Mouse (Mus musculus) left cerebral cortex, adult 2 months (tissue): ENCODE measurements around the gene Ndufc1. TPM values are rescaled to one million over a fixed set of nuclear protein-coding genes. Genes with fewer than 3 reads are reported as not detected.

Experiments used
- DNase-seq, 2 experiments: peaks; one replicate each; pipeline ENCODE4 v3.0.0; 2021 to 2022; ENCODE audit warnings: low spot score in 2 of 2, mixed read lengths in 1 of 2; ENCODE audit errors: extremely low spot score in 1 of 2
- H3K27ac ChIP-seq: fragments of 200-600 bp; 2 replicates; pipeline ENCODE4 v1.8.1; 2022
- H3K4me3 ChIP-seq: fragments of 200-600 bp; 2 replicates; pipeline ENCODE4 v1.8.1; 2022
- CTCF ChIP-seq: fragments of 200-600 bp; IDR thresholded peaks from 2 replicates; pipeline ENCODE4 v1.8.1; 2022; ENCODE audit warnings: antibody characterized with exemption, mild to moderate bottlenecking, moderate library complexity
- intact Hi-C: fragments of 180-260 bp; cut with DNase I; formaldehyde crosslinking; loops from one replicate; pipeline ENCODE4 v1.15.1; 2025
- total RNA-seq, 2 experiments: library from RNA; stranded (reverse); gene quantifications; 2 replicates each; pipeline ENCODE4 v1.2.3; 2021

Ndufc1 gene
- total RNA-seq, 2 experiments from 2014 or later = 286 to 307 TPM

DNA sequence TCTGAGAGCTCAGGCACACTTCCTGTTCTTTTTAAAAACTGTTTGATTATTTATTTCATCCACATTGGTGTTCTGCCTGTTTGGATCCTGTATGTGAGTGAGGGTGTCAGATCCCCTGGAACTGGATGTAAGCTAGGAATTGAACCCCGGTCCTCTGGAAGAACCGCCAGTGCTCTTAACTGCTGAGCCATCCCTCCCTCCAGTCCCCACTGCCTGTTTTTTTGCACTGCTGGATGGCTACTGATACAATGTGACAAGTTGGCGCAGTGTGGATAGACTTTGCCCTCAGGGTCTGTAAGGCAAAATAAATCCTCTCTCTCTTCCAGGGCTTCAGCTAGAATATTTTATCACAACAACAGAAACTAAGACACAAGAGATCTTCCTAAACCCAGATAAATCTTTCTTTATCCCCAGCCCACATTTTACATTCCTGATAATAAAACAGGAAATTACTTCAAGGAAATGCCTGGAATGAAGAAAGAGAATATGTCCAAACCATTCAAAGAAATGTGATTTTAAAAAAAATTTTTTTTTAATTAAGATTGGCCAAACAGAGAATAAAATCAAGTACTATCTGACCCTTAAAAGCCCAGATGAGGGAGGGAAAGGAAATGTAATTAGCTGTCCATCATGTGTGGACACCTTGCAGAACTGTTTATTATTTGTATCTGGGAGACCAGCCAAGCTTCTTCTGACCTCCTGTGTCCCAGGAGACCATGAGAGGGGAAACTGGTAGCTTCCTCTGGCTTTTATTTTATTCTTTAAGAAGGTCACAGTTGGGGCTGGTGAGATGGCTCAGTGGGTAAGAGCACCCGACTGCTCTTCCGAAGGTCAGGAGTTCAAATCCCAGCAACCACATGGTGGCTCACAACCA lies 28.8 kb downstream of the Ndufc1 start:
- no peak for DNase-seq
- no peak overlapping the region for H3K4me3 ChIP-seq
- TF ChIP-seq CTCF = no peak
- H3K27ac ChIP-seq = no peak overlapping the region
- intact Hi-C loops = loop anchor here (2.0 to 5.0 kb wide), 2 partner anchors 29 to 862 kb away; partner anchors contain the start of gene Ndufc1

DNA sequence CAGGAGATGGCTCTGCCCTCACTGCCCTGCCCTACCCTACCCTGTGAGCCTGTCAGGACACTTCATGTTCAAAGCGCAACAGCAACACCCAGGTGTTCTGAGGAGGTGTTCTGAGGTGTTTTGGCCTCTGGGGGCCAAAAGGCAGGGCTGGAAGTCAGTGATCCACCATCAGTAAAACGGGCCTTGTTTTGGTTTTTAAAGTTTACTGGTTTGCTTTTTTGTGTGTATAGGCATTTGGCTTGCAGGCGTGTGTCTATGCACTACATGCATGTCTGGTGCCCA lies 30.2 kb downstream of the Ndufc1 start:
- no peak overlapping the region for H3K27ac ChIP-seq
- DNase-seq = no peak
- TF ChIP-seq CTCF = no peak
- intact Hi-C loops = loop anchor here (2.0 to 5.0 kb wide), 2 partner anchors 30 to 864 kb away; partner anchors contain the start of gene Ndufc1
- H3K4me3 ChIP-seq = no peak overlapping the region

DNA sequence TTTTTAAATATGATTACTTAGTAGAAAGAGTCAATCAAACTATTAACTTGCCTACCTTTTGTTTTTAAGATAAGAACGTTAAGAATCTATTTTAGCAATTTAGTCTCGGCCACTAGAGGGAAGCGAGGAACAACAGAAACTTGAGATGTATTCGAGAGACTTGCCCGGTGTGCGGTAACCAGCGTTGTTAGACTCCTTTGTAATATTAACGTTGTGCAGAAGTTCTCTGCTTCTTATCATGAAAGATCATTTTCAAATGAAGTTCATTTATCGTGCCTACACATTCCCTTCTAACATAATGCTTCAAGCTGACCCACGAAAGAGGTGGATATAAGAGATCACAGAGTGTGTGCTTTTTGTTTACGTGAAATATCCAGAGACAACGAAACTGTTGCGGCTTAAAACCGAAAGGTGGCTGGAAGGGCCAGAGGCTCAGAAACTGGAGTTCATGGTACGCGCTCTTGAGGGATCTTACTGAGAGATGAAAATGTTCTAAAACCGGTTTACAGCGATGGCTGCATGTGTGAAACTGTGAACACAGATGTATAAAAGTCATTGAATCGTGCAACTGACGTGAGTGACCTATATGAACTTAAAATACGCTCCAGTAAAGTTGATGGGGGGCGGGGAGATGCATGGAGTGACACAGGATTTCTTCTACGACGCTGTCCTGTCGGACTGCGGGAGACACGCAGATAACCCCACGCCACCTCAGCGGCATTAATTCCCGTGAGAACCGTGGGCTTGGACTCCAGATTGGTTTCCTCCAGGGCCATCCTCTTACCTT lies 30.7 kb downstream of the Ndufc1 start:
- H3K4me3 ChIP-seq = no peak overlapping the region; the same call in 1 of the 2 replicates
- H3K27ac ChIP-seq = no peak overlapping the region
- peak; percentile 66 for TF ChIP-seq CTCF
- intact Hi-C loops = loop anchor here (2.0 to 5.0 kb wide), 2 partner anchors 31 to 864 kb away; partner anchors contain the start of gene Ndufc1
- no peak for DNase-seq

DNA sequence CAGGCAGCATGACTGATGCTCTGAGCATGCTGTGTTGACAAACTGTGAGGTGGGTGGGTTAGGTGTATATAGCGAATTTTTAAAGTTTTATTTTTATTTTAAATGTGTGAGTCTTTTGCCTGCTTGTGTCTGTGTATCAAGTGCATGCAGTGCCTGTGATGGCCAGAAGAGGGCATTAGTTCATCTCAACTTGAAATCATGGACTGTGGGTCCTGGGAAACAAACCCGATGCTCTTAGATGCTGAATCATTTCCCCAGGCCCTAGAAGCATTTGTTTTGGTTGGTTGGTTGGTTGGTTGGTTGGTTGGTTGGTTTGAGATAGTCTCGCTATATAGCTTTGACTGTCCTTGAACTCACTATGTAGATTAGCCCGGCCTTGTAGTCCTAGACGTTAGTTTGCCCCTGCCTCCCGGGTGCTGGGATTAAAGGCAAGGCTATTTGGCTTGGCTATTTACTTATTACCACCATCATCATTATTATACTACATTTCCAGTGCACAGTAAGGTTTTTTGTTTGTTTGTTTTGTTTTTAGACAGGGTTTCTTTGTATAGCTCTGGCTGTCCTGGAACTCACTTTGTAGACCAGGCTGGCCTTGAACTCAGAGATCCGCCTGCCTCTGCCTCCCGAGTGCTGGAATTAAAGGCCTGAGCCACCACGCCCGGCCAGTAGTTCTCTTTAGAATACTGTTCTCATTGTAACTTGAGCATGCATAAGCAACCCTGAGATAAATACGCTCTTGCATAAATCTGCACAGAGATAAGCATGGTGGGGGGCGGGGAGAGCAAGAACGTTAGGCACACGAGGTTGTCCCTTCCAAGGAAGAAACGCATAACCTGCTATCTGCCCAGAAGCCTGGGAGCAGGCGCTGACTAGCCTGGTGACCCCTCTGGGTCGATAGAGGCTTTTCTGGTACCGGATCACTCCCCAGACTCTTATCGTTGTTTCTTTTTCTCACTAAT lies 33.2 kb downstream of the Ndufc1 start:
- no peak overlapping the region for H3K27ac ChIP-seq
- peak; percentile 62 for TF ChIP-seq CTCF
- H3K4me3 ChIP-seq = no peak overlapping the region
- intact Hi-C loops = loop anchor here (5.0 kb wide), 1 partner anchor 867 kb away; no protein-coding TSS in a partner anchor
- no peak for DNase-seq

- no peak overlapping the region for H3K4me3 ChIP-seq
- H3K27ac ChIP-seq = no peak overlapping the region
- DNase-seq = no peak
- intact Hi-C loops = no loop called here
- peak; percentile 15 for TF ChIP-seq CTCF
Measured at GRCm38 (mm10) chr3:51373544-51373943, 35.2 kb downstream of the Ndufc1 start.

GRCm38 (mm10) chr3:51372883-51373282 lies 35.9 kb downstream of the Ndufc1 start:
- TF ChIP-seq CTCF = no peak
- Histone ChIP-seq H3K4me3 (no peak overlapping the region), H3K27ac (no peak overlapping the region)
- intact Hi-C loops = no loop called here
- no peak for DNase-seq

DNA sequence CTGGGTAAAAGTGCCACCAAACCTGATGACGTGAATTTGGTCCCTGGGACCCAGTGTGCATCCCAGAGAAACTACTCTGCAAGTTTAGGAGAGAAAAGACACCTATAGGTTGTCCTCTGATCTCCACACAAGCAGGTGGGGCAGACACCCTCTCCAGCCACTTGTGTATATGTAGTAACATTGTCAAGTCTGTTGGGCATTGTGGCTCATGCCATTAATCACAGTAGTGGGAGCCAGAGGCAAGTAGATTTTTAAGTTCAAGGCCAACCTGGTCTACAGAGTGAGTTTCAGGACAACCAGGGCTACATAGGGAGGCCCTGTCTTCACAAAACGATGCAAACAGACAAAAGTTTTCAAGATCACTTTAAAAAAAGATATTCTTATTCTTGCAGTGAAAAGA lies 37.0 kb downstream of the Ndufc1 start:
- intact Hi-C loops = no loop called here
- H3K27ac ChIP-seq = no peak overlapping the region
- DNase-seq = no peak
- no peak overlapping the region for H3K4me3 ChIP-seq
- no peak for TF ChIP-seq CTCF

DNA sequence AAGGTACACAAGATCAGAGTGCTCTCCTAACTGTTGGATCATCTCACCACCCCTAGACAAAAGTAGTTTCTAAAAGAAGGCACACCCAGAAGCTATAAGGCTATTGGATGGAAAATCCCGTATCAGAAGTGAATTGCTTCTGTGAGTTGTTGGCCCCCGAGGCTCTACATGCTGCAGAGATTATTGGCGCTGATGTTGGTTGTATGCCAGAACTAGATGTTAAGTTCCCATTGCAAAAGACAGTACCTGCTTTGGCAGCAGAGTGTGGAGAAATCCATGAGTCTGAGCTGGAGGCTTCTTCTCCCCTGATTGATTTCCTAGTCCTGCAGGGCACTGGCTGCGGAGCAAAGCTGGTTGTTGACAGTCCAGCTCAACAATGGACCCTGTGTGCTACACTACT lies 40.8 kb downstream of the Ndufc1 start:
- no peak for TF ChIP-seq CTCF
- intact Hi-C loops = loop anchor here (5.0 kb wide), 2 partner anchors 39 to 241 kb away; partner anchors contain the start of gene Ndufc1
- Histone ChIP-seq H3K27ac (no peak overlapping the region), H3K4me3 (no peak overlapping the region)
- DNase-seq = no peak

- no peak overlapping the region for H3K27ac ChIP-seq
- TF ChIP-seq CTCF = no peak
- intact Hi-C loops = loop anchor here (5.0 kb wide), 2 partner anchors 40 to 240 kb away; partner anchors contain the start of gene Ndufc1
- no peak overlapping the region for H3K4me3 ChIP-seq
- DNase-seq = no peak
Measured at GRCm38 (mm10) chr3:51366926-51367325, 41.9 kb downstream of the Ndufc1 start.

DNA sequence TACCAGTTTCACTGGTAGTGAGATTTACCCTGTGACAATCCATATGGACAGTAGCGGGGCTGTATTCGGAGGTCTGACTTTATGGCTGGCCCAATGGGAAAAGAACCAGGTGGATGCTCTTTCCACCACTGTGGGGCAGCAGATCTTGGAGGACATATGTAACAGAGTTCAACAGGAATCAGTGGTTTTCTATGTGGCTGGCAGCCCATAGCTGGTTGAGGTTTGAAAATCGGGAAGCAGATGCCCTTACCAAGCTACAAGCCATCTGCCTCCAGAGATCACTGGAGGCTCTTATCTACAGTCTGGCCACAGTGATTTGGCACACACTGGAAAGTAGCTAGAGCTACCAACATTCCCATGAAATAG lies 43.3 kb downstream of the Ndufc1 start:
- intact Hi-C loops = loop anchor here (1.0 to 5.0 kb wide), 6 partner anchors 25 to 238 kb away; partner anchors contain the start of genes Elf2 and Ndufc1
- no peak for DNase-seq
- H3K27ac ChIP-seq = no peak overlapping the region
- H3K4me3 ChIP-seq = peak overlapping the region; percentile 44; the same call in 1 of the 2 replicates
- TF ChIP-seq CTCF = no peak; the same call in 1 of the 2 replicates
